Mouse (Mus musculus) lung, embryonic 16.5 days (tissue): ENCODE measurements around the gene Theg. TPM values are rescaled to one million over a fixed set of nuclear protein-coding genes. Genes with fewer than 3 reads are reported as not detected.

Source experiments
- ATAC-seq: fragments of 200-750 bp; cut with Nextera tagmentation; 2 replicates; pipeline ENCODE4 v1.8.0; 2017; ENCODE audit warnings: low read depth, mild to moderate bottlenecking, moderate library complexity
- H3K27ac ChIP-seq: fragments of 300-500 bp; sonication (generic); 2 replicates; pipeline ENCODE4 v1.5.1; 2014; ENCODE audit warnings: mild to moderate bottlenecking, control low read depth, low read length
- H3K27me3 ChIP-seq: fragments of 300-500 bp; sonication (generic); 2 replicates; pipeline ENCODE4 v1.6.1; 2014; ENCODE audit warnings: low read depth, low read length, mixed read lengths; ENCODE audit not compliant: control insufficient read depth, insufficient read depth
- H3K36me3 ChIP-seq: fragments of 300-500 bp; sonication (generic); 2 replicates; pipeline ENCODE4 v1.6.1; 2014; ENCODE audit warnings: low read length; ENCODE audit not compliant: control insufficient read depth, insufficient read depth
- H3K4me1 ChIP-seq: fragments of 300-500 bp; sonication (generic); replicated peaks from 2 replicates; pipeline ENCODE4 v1.6.1; 2014; ENCODE audit warnings: low read length, mixed read lengths; ENCODE audit not compliant: control insufficient read depth, insufficient read depth
- H3K4me2 ChIP-seq: fragments of 300-500 bp; sonication (generic); 2 replicates; pipeline ENCODE4 v1.6.1; 2014; ENCODE audit warnings: low read depth, low read length, control low read depth
- H3K4me3 ChIP-seq: fragments of 300-500 bp; sonication (generic); 2 replicates; pipeline ENCODE4 v1.5.1; 2014; ENCODE audit warnings: mild to moderate bottlenecking, low read length, control low read depth
- H3K9ac ChIP-seq: fragments of 300-500 bp; sonication (generic); 2 replicates; pipeline ENCODE4 v1.6.1; 2014; ENCODE audit warnings: low read length, control low read depth
- H3K9me3 ChIP-seq: fragments of 300-500 bp; sonication (generic); 2 replicates; pipeline ENCODE4 v1.6.1; 2016; ENCODE audit warnings: low read length; ENCODE audit not compliant: control insufficient read depth
- WGBS: fragments of 180-500 bp; shearing (Covaris S2); extraction: QIAGEN DNeasy Blood & Tissue Kit; methylation state at CpG from one replicate; pipeline ENCODE4 v1.1.7; 2014; 5-methylcytosine and 5-hydroxymethylcytosine counted together
- polyA plus RNA-seq: library from polyadenylated mRNA; unstranded; fragments of >200 nt; fragmentation: Nextera tagmentation; extraction: Ambion mirVana; gene quantifications from 2 replicates; pipeline ENCODE4 v1.2.1, GENCODE M21; 2015

The Theg gene
- polyA plus RNA-seq, 1 experiment from 2014 or later = not detected

DNA sequence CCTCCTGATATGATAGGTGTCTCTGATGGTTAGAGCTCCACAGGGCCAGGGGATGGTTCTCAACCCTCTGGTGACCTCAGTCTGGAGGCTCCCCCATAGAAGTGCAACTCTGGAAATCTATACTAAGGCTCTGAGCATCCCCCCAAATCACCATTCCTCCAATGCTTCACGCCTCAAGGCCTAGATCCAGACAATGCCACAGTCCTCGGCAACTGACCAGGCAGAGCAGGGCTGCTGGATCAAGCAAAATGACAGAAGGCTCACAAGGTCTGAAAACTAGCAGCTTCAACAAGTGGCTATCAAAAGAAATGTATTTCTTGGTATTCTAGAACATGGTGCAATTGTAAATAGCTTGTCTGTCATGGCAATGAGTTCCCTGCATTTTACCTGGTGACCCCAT is 49.4 kb downstream of the Theg start:
- H3K9me3 ChIP-seq = no peaks in the 10 kb centered on the region
- H3K4me3 ChIP-seq = no peak overlapping the region
- ATAC-seq = no peak
- no peak overlapping the region for H3K9ac ChIP-seq
- WGBS = 87% methylated on average over 2 of the region's 2 CpGs
- H3K4me1 ChIP-seq = peaks cover 5% of the 10 kb centered on the region
- H3K4me2 ChIP-seq = no peak overlapping the region
- no peaks in the 10 kb centered on the region for H3K27me3 ChIP-seq
- H3K27ac ChIP-seq = no peak overlapping the region
- peaks cover 21% of the 10 kb centered on the region for H3K36me3 ChIP-seq

GRCm38 (mm10) chr10:79537271-79537670 is 49.9 kb downstream of the Theg start:
- no peaks in the 10 kb centered on the region for H3K27me3 ChIP-seq
- ATAC-seq = no peak
- 83% methylated on average over 7 of the region's 7 CpGs for WGBS

GRCm38 (mm10) chr10:79536461-79537080 is 50.6 kb downstream of the Theg start:
- peaks cover 13% of the 10 kb centered on the region for H3K36me3 ChIP-seq
- peaks cover 10% of the 10 kb centered on the region for H3K4me1 ChIP-seq
- H3K4me2 ChIP-seq = no peak overlapping the region
- no peak overlapping the region for H3K27ac ChIP-seq
- ATAC-seq = no peak
- 70% methylated on average over 12 of the region's 12 CpGs for WGBS
- no peaks in the 10 kb centered on the region for H3K27me3 ChIP-seq
- H3K4me3 ChIP-seq = no peak overlapping the region
- H3K9me3 ChIP-seq = no peaks in the 10 kb centered on the region
- no peak overlapping the region for H3K9ac ChIP-seq

More at GRCm38 (mm10) chr10:79537271-79537670, 49.9 kb downstream of the Theg start:
- Histone ChIP-seq H3K27ac (no peak overlapping the region), H3K9me3 (no peaks in the 10 kb centered on the region), H3K4me2 (no peak overlapping the region), H3K4me1 (peaks cover 10% of the 10 kb centered on the region), H3K9ac (no peak overlapping the region), H3K4me3 (no peak overlapping the region), H3K36me3 (peaks cover 18% of the 10 kb centered on the region)

GRCm38 (mm10) chr10:79535431-79535830 is 51.7 kb downstream of the Theg start:
- Histone ChIP-seq H3K27me3 (no peaks in the 10 kb centered on the region), H3K27ac (no peak overlapping the region), H3K9ac (no peak overlapping the region), H3K4me1 (peaks cover 10% of the 10 kb centered on the region), H3K4me2 (no peak overlapping the region), H3K36me3 (peaks cover 3% of the 10 kb centered on the region), H3K4me3 (no peak overlapping the region), H3K9me3 (no peaks in the 10 kb centered on the region)
- no peak for ATAC-seq
- WGBS = 53% methylated on average over 1 of the region's 1 CpGs

DNA sequence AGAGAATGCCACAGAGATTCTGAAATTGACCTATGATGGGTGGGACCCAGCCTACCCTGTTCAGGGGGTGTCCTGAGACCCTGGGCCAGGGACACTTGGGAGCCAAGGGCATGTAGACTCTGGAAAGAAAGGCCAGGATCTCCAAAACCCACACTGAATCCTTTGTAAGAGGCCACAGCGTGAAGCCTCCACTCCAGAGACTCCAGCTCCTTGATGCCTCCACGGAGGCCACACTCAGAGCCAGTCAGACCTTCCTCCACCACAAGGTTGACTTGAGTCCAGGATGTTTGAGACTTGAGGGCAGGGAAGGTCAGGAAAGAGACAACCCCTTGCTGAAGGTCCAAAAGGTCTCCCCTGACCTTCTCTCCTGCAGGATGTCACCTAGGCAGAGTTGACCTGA is 52.7 kb downstream of the Theg start:
- no peaks in the 10 kb centered on the region for H3K9me3 ChIP-seq
- no peak overlapping the region for H3K9ac ChIP-seq
- no peaks in the 10 kb centered on the region for H3K27me3 ChIP-seq
- 69% methylated on average over 2 of the region's 2 CpGs for WGBS
- ATAC-seq = no peak
- H3K4me2 ChIP-seq = no peak overlapping the region
- H3K36me3 ChIP-seq = peaks cover 3% of the 10 kb centered on the region; the same call in 1 of the 2 replicates
- no peak overlapping the region for H3K4me3 ChIP-seq
- no peak overlapping the region for H3K27ac ChIP-seq
- H3K4me1 ChIP-seq = peaks cover 10% of the 10 kb centered on the region

DNA sequence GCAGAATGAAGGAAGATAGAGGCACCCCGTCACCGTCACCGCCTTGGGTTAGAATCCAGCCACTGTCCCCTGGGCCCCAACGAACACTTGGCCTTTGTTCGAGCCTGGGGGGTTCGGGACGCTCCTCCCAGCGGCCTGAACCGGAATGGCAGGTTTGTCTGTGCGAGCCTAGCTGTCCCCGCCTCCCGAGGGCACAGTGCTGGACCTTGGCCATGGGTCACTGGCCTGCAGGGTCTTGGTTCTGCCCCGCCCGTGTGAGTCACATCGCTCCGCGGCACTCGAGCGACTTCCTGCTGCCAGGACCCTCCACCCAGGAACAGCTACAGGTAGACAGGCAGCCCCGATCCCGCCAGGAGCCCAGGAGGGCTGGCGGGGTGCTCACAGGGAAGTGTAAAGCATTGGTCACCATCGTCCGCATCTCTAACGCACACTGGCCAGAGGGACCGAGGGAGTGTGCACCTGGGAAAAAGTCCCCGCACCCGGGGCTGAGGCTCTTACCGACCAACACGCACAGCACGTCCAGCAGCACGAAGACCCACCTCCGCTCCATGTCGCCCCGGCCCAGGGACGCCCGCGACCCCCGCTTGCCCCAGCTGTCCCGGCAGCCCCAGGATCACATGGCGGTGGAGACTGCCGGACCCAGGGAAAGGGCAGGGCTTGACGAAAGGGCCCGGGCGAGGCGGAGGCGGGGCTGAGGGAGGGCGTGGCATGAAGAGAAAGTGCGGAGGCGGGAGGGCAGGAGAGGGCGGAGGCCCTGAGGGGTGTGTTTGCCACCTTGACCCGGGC is 53.8 kb downstream of the Theg start, which contains the start of gene Plpp2:
Plpp2 (minus strand) TSS at position 671 of the 786 bp plus-strand sequence.
- H3K4me2 ChIP-seq = peak within 1 kb of the TSS; percentile 97
- peak within 1 kb of the TSS; percentile 72 for H3K9ac ChIP-seq
- under 1% methylated on average over 50 of the region's 52 CpGs for WGBS
- H3K27ac ChIP-seq = peak within 1 kb of the TSS; percentile 88
- H3K36me3 ChIP-seq = peaks cover 6% of the 10 kb centered on the region; the same call in 1 of the 2 replicates
- peaks cover 10% of the 10 kb centered on the region for H3K4me1 ChIP-seq
- H3K27me3 ChIP-seq = no peaks in the 10 kb centered on the region
- peak within 1 kb of the TSS; percentile 74 for H3K4me3 ChIP-seq
- peak; percentile 88 for ATAC-seq
- no peaks in the 10 kb centered on the region for H3K9me3 ChIP-seq

GRCm38 (mm10) chr10:79532678-79533077 is 54.5 kb downstream of the Theg start:
- Histone ChIP-seq H3K4me1 (peaks cover 10% of the 10 kb centered on the region), H3K4me2 (peak overlapping the region; percentile 97), H3K9ac (peak overlapping the region; percentile 72), H3K9me3 (no peaks in the 10 kb centered on the region), H3K27me3 (no peaks in the 10 kb centered on the region), H3K36me3 (peaks cover 6% of the 10 kb centered on the region; the same call in 1 of the 2 replicates), H3K4me3 (peak overlapping the region; percentile 74), H3K27ac (peak overlapping the region; percentile 88)
- ATAC-seq = peak; percentile 59
- WGBS = 30% methylated on average over 3 of the region's 3 CpGs

DNA sequence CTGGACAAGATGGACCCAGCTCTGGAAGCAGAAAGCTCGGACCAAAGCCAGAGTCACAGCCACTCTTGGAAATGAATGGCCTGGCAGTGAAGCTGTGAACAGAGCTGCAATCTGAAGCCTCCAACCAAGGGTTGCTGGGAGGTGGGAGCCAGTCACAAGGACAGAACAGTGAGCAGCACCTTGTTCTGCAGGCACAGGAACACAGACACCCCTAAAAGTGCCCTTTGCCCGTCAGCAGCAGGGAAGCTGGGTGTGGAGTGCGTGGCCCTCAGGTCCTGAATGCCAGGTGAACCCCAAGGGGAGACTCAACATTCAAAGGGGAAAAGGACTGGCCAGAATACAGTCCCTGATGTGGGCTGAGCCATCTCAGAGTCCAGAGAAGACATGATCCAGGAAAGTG is 55.5 kb downstream of the Theg start:
- ATAC-seq = no peak
- no peak overlapping the region for H3K9ac ChIP-seq
- H3K27ac ChIP-seq = no peak overlapping the region
- H3K36me3 ChIP-seq = peaks cover 6% of the 10 kb centered on the region; the same call in 1 of the 2 replicates
- no peaks in the 10 kb centered on the region for H3K9me3 ChIP-seq
- no peaks in the 10 kb centered on the region for H3K27me3 ChIP-seq
- no peak overlapping the region for H3K4me2 ChIP-seq
- peaks cover 10% of the 10 kb centered on the region for H3K4me1 ChIP-seq
- no peak overlapping the region for H3K4me3 ChIP-seq
- WGBS = 66% methylated on average over 3 of the region's 3 CpGs

GRCm38 (mm10) chr10:79530721-79531120 is 56.4 kb downstream of the Theg start:
- H3K4me3 ChIP-seq = no peak overlapping the region
- H3K27me3 ChIP-seq = no peaks in the 10 kb centered on the region
- H3K9me3 ChIP-seq = no peaks in the 10 kb centered on the region
- no peak for ATAC-seq
- H3K9ac ChIP-seq = no peak overlapping the region
- H3K4me2 ChIP-seq = no peak overlapping the region
- no peak overlapping the region for H3K27ac ChIP-seq
- H3K4me1 ChIP-seq = peaks cover 10% of the 10 kb centered on the region
- 93% methylated on average over 13 of the region's 13 CpGs for WGBS
- peaks cover 6% of the 10 kb centered on the region; the same call in 1 of the 2 replicates for H3K36me3 ChIP-seq
